Mouse (Mus musculus): ENCODE results near the gene Atp2b2.

- TF ChIP-seq CTCF (IDR thresholded peaks at IDR 0.05; ENCODE audit: low read depth), result no peak
- TF ChIP-seq EP300 (IDR thresholded peaks at IDR 0.05; ENCODE audit: low read depth), result no peak
Observed at GRCm38 (mm10) chr6:114074929-114075328, 32.5 kb upstream of the Atp2b2 start.

All from heart, postnatal 0 days (tissue).